Mouse (Mus musculus) adrenal gland, adult 2 months (tissue): Measurements from ENCODE around the gene Fn3krp. TPM values are rescaled to one million over a fixed set of nuclear protein-coding genes. Genes with fewer than 3 reads are reported as not detected.

ENCODE experiments used
- DNase-seq: peaks from one replicate; pipeline ENCODE4 v3.0.0; 2021
- long read RNA-seq: library from polyadenylated mRNA; stranded (forward); transcript quantifications from one replicate; pipeline ENCODE4 v2.0.0, GENCODE M21; 2021
- polyA plus RNA-seq: library from polyadenylated mRNA; depleted of rRNA; stranded (reverse); fragments of >200 nt; gene quantifications from 2 replicates; pipeline ENCODE4 v1.2.3, GENCODE M21; 2012; rRNA removed
- total RNA-seq, 2 experiments: library from RNA; stranded (reverse); gene quantifications; 2 replicates each; pipeline ENCODE4 v1.2.3; 2021

The Fn3krp gene
- total RNA-seq (10 to 100 TPM; 16.7 to 20.9 TPM), polyA plus RNA-seq (4.4 and 4.8 TPM in 2 replicates)
- long read RNA-seq, partial matches to known transcripts: 0 of 2 reads
- long read RNA-seq, other reads (novel, unspliced or antisense): 0 of 2 reads

DNA sequence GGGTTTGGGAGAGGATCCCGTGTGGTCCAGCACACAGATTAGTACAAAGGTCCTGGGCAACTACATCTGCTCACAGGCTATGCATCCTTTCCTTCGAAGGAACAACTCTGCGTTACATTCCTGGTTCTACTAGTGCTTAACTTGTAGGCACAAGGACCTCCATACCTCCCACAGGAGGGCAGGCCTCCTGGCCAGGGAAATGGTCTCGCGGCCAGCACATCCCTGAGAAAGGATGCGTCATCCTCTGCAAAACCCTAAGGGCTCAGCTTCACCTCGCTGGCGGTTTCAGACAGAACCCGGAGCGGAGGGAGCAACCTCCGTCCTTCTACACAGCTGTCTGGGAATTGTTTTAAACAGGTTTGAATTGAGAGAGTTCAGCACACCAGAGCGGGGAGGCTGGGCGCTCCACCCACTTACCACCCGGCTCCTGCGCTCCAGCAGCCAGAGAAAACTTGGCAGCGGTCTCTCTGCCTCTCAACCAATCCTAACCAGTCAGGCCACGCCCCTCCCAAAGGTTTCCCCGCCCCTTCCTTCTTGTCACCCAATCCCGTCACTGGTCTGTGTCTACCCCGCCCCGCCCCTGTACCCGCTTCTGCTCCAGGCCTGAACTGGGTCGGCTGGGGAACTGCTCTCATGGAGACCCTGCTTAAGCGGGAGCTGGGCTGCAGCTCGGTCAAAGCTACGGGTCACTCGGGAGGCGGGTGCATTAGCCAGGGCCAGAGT, at the start of gene Fn3krp:
TSS of gene Fn3krp (plus strand) at position 572 of the 723 bp plus-strand sequence.
- peak; percentile 99 for DNase-seq

DNA sequence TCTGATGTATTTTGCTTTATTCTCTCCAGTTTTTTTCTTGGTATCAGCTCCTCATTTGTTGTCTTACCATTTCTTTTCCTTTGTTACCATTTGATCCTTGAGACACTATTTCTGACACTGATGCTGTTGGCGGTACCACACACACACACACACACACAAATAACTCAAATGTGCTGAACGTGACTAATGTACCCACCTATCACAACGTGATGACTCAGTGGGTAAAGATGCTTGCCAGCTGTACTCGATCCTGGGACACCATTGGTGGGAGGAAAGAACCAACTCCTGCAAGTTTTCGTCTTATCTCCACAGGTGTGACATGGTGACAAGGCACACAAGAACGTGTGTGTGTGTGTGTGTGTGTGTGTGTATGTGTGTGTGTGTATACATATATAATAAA, 47.9 kb upstream of the Fn3krp start:
- no peak for DNase-seq

DNA sequence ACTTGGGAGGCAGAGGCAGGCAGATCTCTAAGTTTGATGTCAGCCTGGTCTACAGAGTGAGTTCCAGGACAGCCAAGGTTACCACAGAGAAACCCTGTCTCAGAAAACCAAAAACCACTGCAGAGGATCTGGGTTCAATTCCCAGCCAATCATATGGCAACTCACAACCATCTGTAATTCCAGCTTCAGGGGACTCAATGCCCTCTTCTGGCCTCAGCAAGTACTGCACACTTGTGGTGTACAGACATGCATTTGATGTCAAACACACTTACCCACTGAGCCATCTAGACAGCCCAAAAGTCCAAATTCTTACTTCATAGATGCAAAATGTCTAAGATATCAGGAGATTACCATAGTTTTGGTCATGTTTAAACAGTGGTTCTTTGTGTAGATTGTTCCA, 42.6 kb upstream of the Fn3krp start:
- no peak for DNase-seq

DNA sequence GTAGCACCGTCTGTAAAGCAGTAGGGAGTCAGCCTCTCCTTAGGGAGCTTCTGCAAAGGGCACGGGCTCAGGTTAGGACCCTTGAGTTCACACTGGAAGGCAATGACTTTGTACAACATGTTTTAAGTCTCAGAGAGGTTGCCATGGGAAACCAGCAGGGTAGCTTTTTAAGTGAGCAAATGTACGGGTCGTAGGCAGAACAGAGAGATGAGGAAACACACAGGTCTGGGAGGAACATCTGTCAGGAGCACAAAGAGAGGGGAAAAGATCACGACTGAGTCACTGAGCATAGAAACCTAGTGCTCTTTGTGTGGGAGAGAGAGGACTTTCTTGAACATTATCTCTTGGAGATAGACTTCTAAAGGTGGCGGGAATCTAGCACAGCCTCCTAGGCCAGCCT, 40.9 kb upstream of the Fn3krp start:
- DNase-seq: no peak

- peak; percentile 96 for DNase-seq
Observed at GRCm38 (mm10) chr11:121387750-121388553, 33.2 kb upstream of the Fn3krp start, which contains the start of gene Rab40b. Rab40b (minus strand) TSS chr11:121388251.

DNA sequence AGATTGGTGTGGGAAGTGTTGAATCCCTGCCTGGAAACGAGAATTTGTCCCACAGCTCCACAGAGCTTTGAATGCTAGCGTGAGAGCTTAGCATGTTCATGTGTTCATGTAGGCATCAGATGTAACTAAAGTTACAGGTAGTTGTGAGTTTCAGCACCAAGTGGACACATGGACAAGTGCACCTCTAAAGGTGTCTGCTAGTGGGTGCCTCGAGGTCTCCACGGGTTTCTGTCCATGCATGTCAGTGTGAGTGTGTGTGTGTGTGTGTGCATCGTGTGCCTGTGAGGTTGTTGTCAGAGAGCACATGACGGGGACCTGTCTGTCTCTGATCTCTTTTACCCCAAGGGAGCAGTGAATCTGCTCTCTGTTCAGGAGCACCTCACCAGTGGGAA, 32.7 kb upstream of the Fn3krp start:
- DNase-seq: no peak

GRCm38 (mm10) chr11:121390793-121391192, 30.4 kb upstream of the Fn3krp start:
- no peak for DNase-seq

DNA sequence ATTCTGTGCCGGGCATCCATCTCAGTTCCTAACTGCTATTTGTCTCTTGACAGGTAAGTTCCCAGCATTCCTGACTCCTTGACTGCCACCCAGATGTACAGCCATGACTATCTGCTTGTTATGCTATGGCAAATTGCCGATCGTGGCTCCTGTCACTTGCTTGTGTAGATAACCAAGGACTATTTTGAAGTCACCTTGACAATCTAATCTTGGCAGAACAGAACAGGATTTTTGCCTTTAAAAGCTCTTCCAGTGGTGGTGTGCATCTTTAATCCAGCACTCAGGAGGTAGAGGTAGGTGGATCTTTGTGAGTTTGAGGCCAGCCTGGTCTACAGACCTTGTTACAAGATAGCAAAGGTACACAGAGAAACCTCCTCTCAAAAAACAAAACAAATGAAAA, 28.8 kb upstream of the Fn3krp start:
- no peak for DNase-seq

DNA sequence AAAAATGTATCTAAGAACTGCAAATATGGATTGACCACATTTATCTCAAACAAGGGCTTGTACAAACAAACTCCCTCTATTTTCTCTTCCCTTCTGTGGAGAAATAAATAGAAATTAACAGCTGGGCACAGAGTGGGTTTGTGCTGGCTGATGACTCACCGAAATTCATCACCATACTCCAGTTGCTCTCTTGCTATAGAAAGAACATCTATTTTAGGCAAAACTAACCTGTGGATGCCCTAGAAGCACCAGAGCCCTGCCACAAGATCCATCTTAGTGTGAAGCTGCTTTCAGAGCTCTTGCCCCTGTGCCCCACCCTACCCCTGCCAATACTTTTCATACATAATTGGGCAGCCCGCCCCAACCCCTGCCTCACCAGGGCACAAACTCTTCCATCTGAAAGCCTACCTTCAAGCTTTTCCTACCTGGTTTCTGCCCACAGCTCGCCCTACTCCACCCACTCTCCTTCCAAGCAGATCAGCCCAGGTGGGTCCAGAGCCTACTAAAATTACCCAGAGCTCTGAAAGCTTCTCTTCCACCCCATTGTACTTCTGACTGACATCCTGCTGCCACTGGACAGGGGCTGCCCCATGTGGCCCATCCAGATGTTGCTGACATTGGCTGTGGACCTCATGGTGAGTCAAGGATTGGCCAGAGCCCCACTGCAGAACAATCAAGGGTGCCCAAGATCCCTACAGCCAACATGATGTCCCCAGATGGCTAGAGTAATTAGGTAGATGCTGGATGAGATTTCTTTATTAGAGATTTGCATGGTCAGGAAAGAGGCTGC, 13.6 kb upstream of the Fn3krp start:
- DNase-seq: no peak

DNA sequence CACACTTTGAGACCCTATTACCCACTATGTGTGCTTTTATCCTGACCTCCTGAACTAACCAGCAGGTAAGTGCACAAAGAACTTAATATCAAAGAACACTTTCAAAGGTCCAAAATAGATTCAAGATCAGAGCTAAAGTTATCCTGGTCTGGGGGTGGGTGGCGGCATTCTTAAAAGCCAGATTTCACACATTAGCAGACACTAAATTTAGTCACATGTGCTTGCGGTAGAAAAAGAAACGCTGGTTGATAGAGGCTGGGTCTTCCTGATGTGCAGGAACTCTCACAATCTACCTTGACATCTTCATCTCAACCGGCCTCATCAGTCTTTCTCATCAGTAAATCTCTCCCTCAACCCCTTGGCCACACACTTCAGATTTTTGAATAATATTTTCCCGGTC, 6.4 kb upstream of the Fn3krp start:
- no peak for DNase-seq

GRCm38 (mm10) chr11:121415351-121415750, 5.8 kb upstream of the Fn3krp start:
- no peak for DNase-seq

GRCm38 (mm10) chr11:121417971-121418370, 3.2 kb upstream of the Fn3krp start:
- DNase-seq: no peak

GRCm38 (mm10) chr11:121418932-121419331, 2.3 kb upstream of the Fn3krp start:
- no peak for DNase-seq

DNA sequence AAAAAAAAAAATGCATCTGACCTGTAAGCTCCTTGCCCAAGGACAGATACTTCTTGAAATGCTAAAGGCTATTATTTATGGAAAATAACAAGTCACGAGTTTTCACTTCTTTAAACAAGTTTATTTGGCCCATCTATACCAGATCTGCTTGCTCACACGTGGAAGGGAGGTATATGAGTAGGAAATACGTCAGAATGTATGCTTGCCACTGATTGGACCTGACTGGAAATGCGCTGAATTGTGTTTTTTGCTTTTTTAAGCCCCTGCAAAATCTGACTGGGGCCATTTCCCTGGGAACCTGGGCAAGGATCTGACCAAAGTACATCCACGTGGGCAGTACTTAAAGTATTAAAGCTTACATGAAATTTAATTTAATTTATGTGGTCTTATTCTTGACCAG, 822 bp upstream of the Fn3krp start:
- DNase-seq: no peak

- DNase-seq: no peak
Observed at GRCm38 (mm10) chr11:121421553-121422173, 462 bp downstream of the Fn3krp start.

DNA sequence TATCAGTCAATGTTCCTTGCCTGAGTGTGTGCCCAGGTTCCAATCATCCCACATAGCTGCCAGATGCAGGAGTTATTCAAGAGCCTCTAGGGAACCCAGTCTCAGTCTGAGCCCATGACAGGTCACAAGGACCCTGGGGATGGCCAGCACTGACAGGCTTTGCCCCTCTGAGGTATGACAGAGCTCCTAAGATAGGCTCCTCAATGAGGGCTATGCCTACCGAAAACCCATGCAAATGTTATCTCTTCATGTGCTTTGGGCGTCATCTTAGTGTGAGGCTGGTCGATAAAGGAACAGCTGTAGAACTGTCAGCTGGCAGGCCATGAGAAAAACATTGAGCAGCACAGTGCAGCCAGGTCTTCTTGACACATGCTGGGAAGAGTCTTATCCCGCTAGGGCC, 12.2 kb downstream of the Fn3krp start:
- DNase-seq: no peak

GRCm38 (mm10) chr11:121434156-121435155, 13.3 kb downstream of the Fn3krp start, which contains the start of gene Fn3k:
Fn3k (plus strand) TSS chr11:121434913.
- DNase-seq: peak; percentile 95

DNA sequence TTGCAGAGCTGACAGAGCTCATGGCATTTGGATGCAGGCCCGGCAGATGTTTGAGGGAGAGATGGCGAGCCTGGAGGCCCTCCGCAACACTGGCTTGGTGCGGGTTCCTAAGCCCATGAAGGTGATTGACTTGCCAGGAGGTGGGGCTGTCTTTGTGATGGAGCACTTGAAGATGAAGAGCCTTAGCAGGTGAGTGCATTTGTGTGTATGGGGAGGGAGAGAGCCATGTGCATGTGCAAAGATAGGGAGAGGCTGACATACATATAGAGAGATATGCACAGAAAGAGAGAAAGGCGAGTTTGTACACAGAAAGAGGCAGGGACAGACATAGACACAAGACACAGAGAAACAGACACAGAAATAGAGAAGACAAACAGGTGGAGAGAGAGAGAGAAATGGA, 16.0 kb downstream of the Fn3krp start:
- DNase-seq: no peak

DNA sequence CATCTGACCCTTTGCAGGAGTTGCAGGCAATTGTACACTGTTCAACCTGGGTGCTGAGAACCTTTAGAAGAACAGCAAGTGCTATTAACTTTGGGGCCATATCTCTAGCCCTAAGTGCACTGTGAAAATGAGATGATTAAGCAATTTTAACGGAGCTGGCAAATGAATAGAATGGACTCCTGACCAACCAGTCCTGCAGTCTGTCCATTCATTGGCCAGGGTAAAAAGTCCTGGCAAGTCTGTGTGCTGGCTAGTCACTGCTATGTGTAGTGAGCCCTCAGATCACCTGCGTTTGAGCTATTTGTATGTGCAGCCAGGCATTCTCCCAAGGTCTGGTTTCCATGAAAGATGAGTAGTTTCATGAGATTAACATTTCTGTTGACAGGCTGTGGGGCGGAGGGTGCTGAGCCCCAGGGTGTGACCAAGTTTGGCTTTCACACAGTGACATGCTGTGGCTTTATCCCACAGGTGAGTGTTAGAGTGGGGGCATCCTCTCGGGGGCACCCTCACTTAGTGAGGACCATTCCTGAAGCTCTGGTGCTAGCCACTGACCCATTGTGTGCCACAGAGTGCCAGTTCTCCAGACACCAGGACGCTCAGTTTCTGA, 18.6 kb downstream of the Fn3krp start:
- no peak for DNase-seq

DNA sequence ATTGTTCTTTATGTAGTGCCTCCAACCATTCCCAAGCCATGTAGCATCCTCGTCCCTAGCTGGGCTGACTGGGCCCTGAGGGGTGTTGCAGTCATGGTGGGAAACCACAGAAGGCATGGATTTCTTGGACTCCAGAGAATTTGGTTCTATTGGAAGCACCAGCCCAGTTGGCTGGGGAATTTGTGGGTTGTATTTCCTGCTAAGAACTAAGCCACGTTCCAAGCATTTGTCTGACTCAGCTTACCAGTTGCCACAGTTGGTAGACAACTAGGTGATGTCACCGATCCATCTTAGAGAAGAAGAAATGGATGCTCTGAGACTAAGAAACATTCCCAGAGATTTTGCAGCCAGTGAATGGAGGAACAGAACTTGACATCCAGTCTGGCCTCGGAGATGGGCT, 20.5 kb downstream of the Fn3krp start:
- DNase-seq: no peak
